Comparison of ENCODE assay signal across 8 mouse cellular contexts in the genomic region with DNA sequence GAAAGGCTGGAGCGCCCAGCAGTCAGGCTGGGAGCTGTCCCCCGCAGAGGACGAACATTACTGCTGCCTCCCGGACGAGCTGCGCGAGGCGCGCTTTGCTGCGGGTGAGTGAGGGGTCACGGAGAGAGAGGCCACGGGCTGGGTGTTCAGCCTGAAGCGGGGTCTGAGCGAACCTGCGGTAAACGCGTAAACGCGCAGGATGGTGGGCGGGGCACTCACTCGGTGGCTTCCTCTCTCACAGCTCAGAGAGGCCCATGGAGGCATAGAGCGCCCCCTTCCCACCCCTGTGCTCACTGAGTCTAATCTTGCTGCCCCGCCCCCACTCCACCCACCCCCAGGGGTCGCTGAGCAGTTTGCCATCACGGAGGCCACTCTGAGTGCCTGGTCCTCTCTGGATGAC. TPM values are rescaled to one million over a fixed set of nuclear protein-coding genes. Genes with fewer than 3 reads are reported as not detected.
DNase-seq lines count a peak whose midpoint lies in the region; ATAC-seq and TF ChIP-seq lines count a peak whose summit lies in the region.
"Had no signal": no experiment of that assay in that cellular context is flagged by ENCODE, and none has a peak within 500 bp of the region (broad histone marks: within the 10 kb centered on the region; RNA-seq: fewer than 3 reads in every experiment).

No protein-coding gene starts in this region.

- ATAC-seq in lung, postnatal 0 days: peak; percentile 10
- ATAC-seq in forebrain, embryonic 14.5 days: peak; percentile 42
- peak; percentile 15; the same call in 1 of the 2 replicates for ATAC-seq in stomach, embryonic 15.5 days (ENCODE audit: insufficient read depth, low FRiP score, low read depth)

- peak overlapping the region; percentile 59 for H3K4me2 ChIP-seq in lung, postnatal 0 days (replicated peaks; ENCODE audit: low read depth, low read length)
- H3K4me2 ChIP-seq in forebrain, embryonic 14.5 days (ENCODE audit: low read length): peak overlapping the region; percentile 52
- peak overlapping the region; percentile 71 for H3K4me2 ChIP-seq in stomach, embryonic 15.5 days

- 1% methylated on average over 24 of the region's 25 CpGs for WGBS in lung, postnatal 0 days
- 2% methylated on average over 24 of the region's 25 CpGs for WGBS in forebrain, embryonic 14.5 days
- WGBS in stomach, embryonic 15.5 days: 2% methylated on average over 25 of the region's 25 CpGs

- peak overlapping the region; percentile 8; the same call in 1 of the 2 replicates for H3K4me3 ChIP-seq in lung, postnatal 0 days (ENCODE audit: low read depth, low read length)
- peak overlapping the region; percentile 27 for H3K4me3 ChIP-seq in forebrain, embryonic 14.5 days (ENCODE audit: low read depth, low read length)
- H3K4me3 ChIP-seq in stomach, embryonic 15.5 days (replicated peaks): peak overlapping the region; percentile 37
- H3K4me3 ChIP-seq: megakaryocyte, embryonic 14.5 days had no signal

- no peaks in the 10 kb centered on the region for H3K9me3 ChIP-seq in lung, postnatal 0 days (ENCODE audit: low read length)
- H3K9me3 ChIP-seq in forebrain, embryonic 14.5 days (replicated peaks; ENCODE audit: control insufficient read depth, low read length): no peaks in the 10 kb centered on the region
- no peaks in the 10 kb centered on the region for H3K9me3 ChIP-seq in stomach, embryonic 15.5 days
- H3K9me3 ChIP-seq: megakaryocyte, embryonic 14.5 days had no signal

- no peak overlapping the region for H3K27ac ChIP-seq in lung, postnatal 0 days (ENCODE audit: low read length)
- no peak overlapping the region for H3K27ac ChIP-seq in forebrain, embryonic 14.5 days (ENCODE audit: low read depth, low read length)
- H3K27ac ChIP-seq in stomach, embryonic 15.5 days: no peak overlapping the region

- H3K4me1 ChIP-seq in lung, postnatal 0 days (ENCODE audit: insufficient read depth, low read depth, low read length): peaks cover 7% of the 10 kb centered on the region
- 0 out of 2 replicates have a peak, but pooled peaks cover 3% of the 10 kb centered on the region for H3K4me1 ChIP-seq in forebrain, embryonic 14.5 days (ENCODE audit: control insufficient read depth, insufficient read depth, low read length)
- H3K4me1 ChIP-seq in stomach, embryonic 15.5 days: peaks cover 11% of the 10 kb centered on the region

- no peak for TF ChIP-seq CTCF in lung, postnatal 0 days (IDR thresholded peaks at IDR 0.05)

- no peak for DNase-seq in lung, postnatal 0 days (ENCODE audit: low spot score)
- DNase-seq in lung, postnatal 25 days (ENCODE audit: low spot score): no peak
- peak; percentile 59 for DNase-seq in forebrain, embryonic 14.5 days (ENCODE audit: low spot score)
- peak; percentile 40 for DNase-seq in liver
- DNase-seq in cerebellum, adult 11 months: no peak
- DNase-seq in adrenal gland, postnatal 36 days: no peak

- H3K27me3 ChIP-seq in lung, postnatal 0 days (replicated peaks; ENCODE audit: insufficient read depth, low read length): peaks cover 8% of the 10 kb centered on the region; the same call in 1 of the 2 replicates
- peaks cover 28% of the 10 kb centered on the region for H3K27me3 ChIP-seq in forebrain, embryonic 14.5 days (replicated peaks; ENCODE audit: control insufficient read depth, insufficient read depth, low read length)
- H3K27me3 ChIP-seq in stomach, embryonic 15.5 days (replicated peaks): peaks cover 34% of the 10 kb centered on the region

- no peak for TF ChIP-seq EP300 in lung, postnatal 0 days (IDR thresholded peaks at IDR 0.05)

- H3K36me3 ChIP-seq in lung, postnatal 0 days (ENCODE audit: insufficient read depth, low read length): no peaks in the 10 kb centered on the region
- H3K36me3 ChIP-seq in forebrain, embryonic 14.5 days (ENCODE audit: control insufficient read depth, insufficient read depth, low read length): no peaks in the 10 kb centered on the region
- no peaks in the 10 kb centered on the region for H3K36me3 ChIP-seq in stomach, embryonic 15.5 days

- H3K9ac ChIP-seq in lung, postnatal 0 days (replicated peaks; ENCODE audit: low read depth): no peak overlapping the region
- peak overlapping the region; percentile 40 for H3K9ac ChIP-seq in forebrain, embryonic 14.5 days (ENCODE audit: low read length)
- H3K9ac ChIP-seq in stomach, embryonic 15.5 days: 0 out of 2 replicates have a peak overlapping the region, but pooled peaks have one; percentile 22

RNA-seq across cellular contexts. Expression of a gene that starts 14.4 kb away (rescaled TPM):
- 0.79 and 0.83 TPM in 2 replicates for polyA plus RNA-seq in lung, postnatal 0 days (2015; fragmentation: Nextera tagmentation; extraction: Ambion mirVana)
- polyA plus RNA-seq in forebrain, embryonic 14.5 days (2014; fragmentation: Nextera tagmentation; extraction: Ambion mirVana): 10.2 and 15.8 TPM in 2 replicates
- 2.8 and 3.9 TPM in 2 replicates for polyA plus RNA-seq in stomach, embryonic 15.5 days (2015; fragmentation: Nextera tagmentation; extraction: Ambion mirVana)
- total RNA-seq in adrenal gland, postnatal 36 days (2021): 1 to 10 TPM; 1.8 to 2.7 TPM

RNA-seq across cellular contexts. Expression of a gene that starts 16.1 kb away (rescaled TPM):
- 0.07 and 0.11 TPM in 2 replicates for polyA plus RNA-seq in lung, postnatal 0 days (2015; fragmentation: Nextera tagmentation; extraction: Ambion mirVana)
- polyA plus RNA-seq in forebrain, embryonic 14.5 days (2014; fragmentation: Nextera tagmentation; extraction: Ambion mirVana): not detected in 2 replicates
- 0.21 and 0.35 TPM in 2 replicates for polyA plus RNA-seq in stomach, embryonic 15.5 days (2015; fragmentation: Nextera tagmentation; extraction: Ambion mirVana)
- total RNA-seq in adrenal gland, postnatal 36 days (2021): not detected

RNA-seq across cellular contexts. Expression of a gene that starts 33.4 kb away (rescaled TPM):
- polyA plus RNA-seq in lung, postnatal 0 days (2015; fragmentation: Nextera tagmentation; extraction: Ambion mirVana): not detected in 2 replicates
- not detected in 2 replicates for polyA plus RNA-seq in forebrain, embryonic 14.5 days (2014; fragmentation: Nextera tagmentation; extraction: Ambion mirVana)
- 0.14 TPM in 1 of 2 replicates, not detected in the other for polyA plus RNA-seq in stomach, embryonic 15.5 days (2015; fragmentation: Nextera tagmentation; extraction: Ambion mirVana)
- not detected for total RNA-seq in adrenal gland, postnatal 36 days (2021)

RNA-seq across cellular contexts. Expression of a gene that starts 38.2 kb away (rescaled TPM):
- polyA plus RNA-seq in lung, postnatal 0 days (2015; fragmentation: Nextera tagmentation; extraction: Ambion mirVana): 1.9 and 2.3 TPM in 2 replicates
- not detected in 2 replicates for polyA plus RNA-seq in forebrain, embryonic 14.5 days (2014; fragmentation: Nextera tagmentation; extraction: Ambion mirVana)
- polyA plus RNA-seq in stomach, embryonic 15.5 days (2015; fragmentation: Nextera tagmentation; extraction: Ambion mirVana): 2.4 and 2.8 TPM in 2 replicates
- under 1 TPM; 0.33 to 0.46 TPM for total RNA-seq in adrenal gland, postnatal 36 days (2021)

RNA-seq across cellular contexts. Expression of a gene that starts 53.5 kb away (rescaled TPM):
- polyA plus RNA-seq in lung, postnatal 0 days (2015; fragmentation: Nextera tagmentation; extraction: Ambion mirVana): not detected in 2 replicates
- 0.33 TPM in 1 of 2 replicates, not detected in the other for polyA plus RNA-seq in forebrain, embryonic 14.5 days (2014; fragmentation: Nextera tagmentation; extraction: Ambion mirVana)
- not detected in 2 replicates for polyA plus RNA-seq in stomach, embryonic 15.5 days (2015; fragmentation: Nextera tagmentation; extraction: Ambion mirVana)
- not detected for total RNA-seq in adrenal gland, postnatal 36 days (2021)

Comparison
In these comparisons a context has a peak if more than half of its experiments do, and no peak if none do; other contexts are left out.
1. DNase-seq: peak in forebrain, embryonic 14.5 days (single experiment) and liver (single experiment); none in lung, postnatal 0 days (single experiment), lung, postnatal 25 days (single experiment), cerebellum, adult 11 months (single experiment) and adrenal gland, postnatal 36 days (0 of 2).
2. Peak in every context shown above with its lines, with median percentiles within 50 percentile points of each other: ATAC-seq, H3K4me2 ChIP-seq and H3K4me3 ChIP-seq.